Mouse (Mus musculus): Measurements from ENCODE around the gene Osr1. TPM values are rescaled to one million over a fixed set of nuclear protein-coding genes. Genes with fewer than 3 reads are reported as not detected.

Gene Osr1
- polyA plus RNA-seq, 1 experiment from 2014 or later = 7.8 TPM

- 7% methylated on average over 4 of the region's 4 CpGs for WGBS
- no peak for ATAC-seq
- Histone ChIP-seq H3K9me3 (no peaks in the 10 kb centered on the region), H3K36me3 (no peaks in the 10 kb centered on the region), H3K4me2 (replicated peaks) (no peak overlapping the region), H3K27me3 (peaks cover 100% of the 10 kb centered on the region), H3K9ac (replicated peaks) (no peak overlapping the region), H3K4me3 (replicated peaks) (no peak overlapping the region), H3K4me1 (replicated peaks) (peaks cover 32% of the 10 kb centered on the region), H3K27ac (no peak overlapping the region)
These were observed 8.7 kb downstream of the Osr1 start for GRCm38 (mm10) chr12:9578591-9578990.

GRCm38 (mm10) chr12:9579301-9580030 is 9.6 kb downstream of the Osr1 start:
- ATAC-seq = no peak
- Histone ChIP-seq H3K27ac (no peak overlapping the region), H3K4me2 (replicated peaks) (no peak overlapping the region), H3K36me3 (no peaks in the 10 kb centered on the region), H3K9ac (replicated peaks) (no peak overlapping the region), H3K27me3 (peaks cover 100% of the 10 kb centered on the region), H3K9me3 (no peaks in the 10 kb centered on the region), H3K4me1 (replicated peaks) (peaks cover 27% of the 10 kb centered on the region), H3K4me3 (replicated peaks) (no peak overlapping the region)
- under 1% methylated on average over 31 of the region's 31 CpGs for WGBS

DNA sequence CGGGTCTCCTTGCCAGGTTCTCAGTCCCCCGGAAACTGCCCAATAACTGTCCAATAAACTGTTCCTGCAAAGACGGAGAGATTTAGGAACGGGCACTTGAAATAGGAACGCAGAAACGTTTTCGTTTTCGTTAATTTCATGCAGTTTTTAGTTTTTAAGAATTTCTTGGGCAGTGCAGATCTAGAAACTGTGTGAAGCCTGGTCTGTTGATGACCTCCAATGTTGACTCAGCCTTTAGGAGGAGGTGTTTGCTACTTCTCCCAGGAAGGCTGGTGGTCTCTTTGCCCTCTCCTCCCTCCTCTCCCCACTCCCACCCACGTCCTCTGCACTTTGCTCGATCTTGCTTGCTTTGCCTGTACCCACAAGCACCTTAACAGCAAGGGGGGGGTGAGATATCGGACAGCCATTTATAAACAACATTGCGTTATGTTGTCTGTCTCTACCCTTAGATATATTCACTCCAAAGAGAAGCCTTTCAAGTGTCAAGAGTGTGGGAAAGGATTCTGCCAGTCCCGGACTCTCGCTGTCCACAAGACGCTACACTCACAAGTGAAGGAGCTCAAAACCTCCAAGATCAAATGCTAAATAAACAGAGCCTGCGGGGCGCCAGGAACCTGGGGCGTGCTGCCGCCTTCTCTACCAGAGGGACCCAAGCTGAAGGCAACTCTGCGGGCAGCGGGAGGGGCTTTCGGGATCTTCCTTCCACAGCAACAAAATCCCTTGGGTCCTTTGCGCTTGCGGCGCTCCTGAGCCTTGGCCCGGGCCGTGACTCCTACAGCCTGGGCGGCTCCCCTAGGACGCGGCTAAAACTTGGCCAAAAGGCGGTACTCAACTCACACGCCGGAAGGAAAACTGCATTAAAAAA is 10.4 kb downstream of the Osr1 start:
- no peak overlapping the region for H3K27ac ChIP-seq
- no peak overlapping the region for H3K9ac ChIP-seq (replicated peaks)
- ATAC-seq = no peak
- under 1% methylated on average over 32 of the region's 33 CpGs for WGBS
- H3K9me3 ChIP-seq = no peaks in the 10 kb centered on the region
- peaks cover 28% of the 10 kb centered on the region for H3K4me1 ChIP-seq (replicated peaks)
- no peaks in the 10 kb centered on the region for H3K36me3 ChIP-seq
- no peak overlapping the region for H3K4me3 ChIP-seq (replicated peaks)
- peaks cover 93% of the 10 kb centered on the region for H3K27me3 ChIP-seq
- H3K4me2 ChIP-seq (replicated peaks) = peak overlapping the region; percentile 27; the same call in 1 of the 2 replicates

DNA sequence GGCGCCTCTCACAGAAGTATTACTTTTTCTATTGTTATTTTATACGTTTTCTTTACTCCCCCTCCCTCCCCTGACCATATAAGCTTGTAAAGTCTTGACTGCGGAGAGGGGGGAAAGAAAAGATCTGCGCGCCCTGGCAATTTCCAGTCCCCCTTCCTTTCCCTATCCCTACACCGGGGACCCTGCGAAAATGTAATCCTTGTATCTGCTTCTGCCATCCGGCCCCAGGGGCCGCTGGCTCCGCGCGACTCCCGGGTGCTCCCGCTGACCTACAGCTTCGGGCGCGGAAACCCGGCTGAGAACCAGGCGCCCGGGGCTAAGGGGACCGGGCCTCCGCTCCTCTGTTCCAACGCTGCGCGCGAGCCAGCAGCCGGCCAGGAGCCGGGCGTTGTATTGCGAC is 11.1 kb downstream of the Osr1 start:
- Histone ChIP-seq H3K4me3 (replicated peaks) (peak overlapping the region; percentile 22), H3K4me2 (replicated peaks) (peak overlapping the region; percentile 27)
- no peak for ATAC-seq

GRCm38 (mm10) chr12:9581506-9581905 is 11.6 kb downstream of the Osr1 start:
- Histone ChIP-seq H3K9me3 (no peaks in the 10 kb centered on the region), H3K27ac (no peak overlapping the region), H3K9ac (replicated peaks) (no peak overlapping the region), H3K27me3 (peaks cover 81% of the 10 kb centered on the region), H3K4me1 (replicated peaks) (peaks cover 29% of the 10 kb centered on the region), H3K4me2 (replicated peaks) (no peak overlapping the region), H3K4me3 (replicated peaks) (no peak overlapping the region), H3K36me3 (no peaks in the 10 kb centered on the region)
- ATAC-seq = no peak
- under 1% methylated on average over 12 of the region's 12 CpGs for WGBS

More for the DNA sequence above, 11.1 kb downstream of the Osr1 start:
- H3K9me3 ChIP-seq = no peaks in the 10 kb centered on the region
- H3K27ac ChIP-seq = no peak overlapping the region
- H3K36me3 ChIP-seq = no peaks in the 10 kb centered on the region
- WGBS = 2% methylated on average over 30 of the region's 30 CpGs
- peaks cover 86% of the 10 kb centered on the region for H3K27me3 ChIP-seq
- H3K4me1 ChIP-seq (replicated peaks) = peaks cover 29% of the 10 kb centered on the region
- H3K9ac ChIP-seq (replicated peaks) = no peak overlapping the region

- 3% methylated on average over 14 of the region's 14 CpGs for WGBS
- ATAC-seq = no peak
- H3K27ac ChIP-seq = no peak overlapping the region
These were observed 12.5 kb downstream of the Osr1 start for GRCm38 (mm10) chr12:9582248-9582995.

GRCm38 (mm10) chr12:9583380-9583779 is 13.5 kb downstream of the Osr1 start:
- 2% methylated on average over 2 of the region's 2 CpGs for WGBS
- H3K4me2 ChIP-seq (replicated peaks) = no peak overlapping the region

More at GRCm38 (mm10) chr12:9582248-9582995, 12.5 kb downstream of the Osr1 start:
- Histone ChIP-seq H3K9ac (replicated peaks) (no peak overlapping the region), H3K4me3 (replicated peaks) (no peak overlapping the region), H3K9me3 (no peaks in the 10 kb centered on the region), H3K4me1 (replicated peaks) (peaks cover 29% of the 10 kb centered on the region), H3K27me3 (peaks cover 72% of the 10 kb centered on the region), H3K36me3 (no peaks in the 10 kb centered on the region), H3K4me2 (replicated peaks) (no peak overlapping the region)

GRCm38 (mm10) chr12:9584366-9585084 is 14.6 kb downstream of the Osr1 start:
- Histone ChIP-seq H3K27ac (no peak overlapping the region), H3K9me3 (no peaks in the 10 kb centered on the region), H3K4me1 (replicated peaks) (peaks cover 24% of the 10 kb centered on the region), H3K4me2 (replicated peaks) (peak overlapping the region; percentile 61), H3K27me3 (peaks cover 51% of the 10 kb centered on the region), H3K9ac (replicated peaks) (peak overlapping the region; percentile 26; the same call in 1 of the 2 replicates), H3K36me3 (no peaks in the 10 kb centered on the region), H3K4me3 (replicated peaks) (peak overlapping the region; percentile 44)
- 1% methylated on average over 23 of the region's 23 CpGs for WGBS
- peak; percentile 95 for ATAC-seq

More at GRCm38 (mm10) chr12:9583380-9583779, 13.5 kb downstream of the Osr1 start:
- no peak overlapping the region for H3K27ac ChIP-seq
- H3K27me3 ChIP-seq = peaks cover 62% of the 10 kb centered on the region
- ATAC-seq = no peak
- no peak overlapping the region for H3K4me3 ChIP-seq (replicated peaks)
- no peak overlapping the region for H3K9ac ChIP-seq (replicated peaks)
- no peaks in the 10 kb centered on the region for H3K36me3 ChIP-seq
- H3K9me3 ChIP-seq = no peaks in the 10 kb centered on the region
- peaks cover 29% of the 10 kb centered on the region for H3K4me1 ChIP-seq (replicated peaks)

DNA sequence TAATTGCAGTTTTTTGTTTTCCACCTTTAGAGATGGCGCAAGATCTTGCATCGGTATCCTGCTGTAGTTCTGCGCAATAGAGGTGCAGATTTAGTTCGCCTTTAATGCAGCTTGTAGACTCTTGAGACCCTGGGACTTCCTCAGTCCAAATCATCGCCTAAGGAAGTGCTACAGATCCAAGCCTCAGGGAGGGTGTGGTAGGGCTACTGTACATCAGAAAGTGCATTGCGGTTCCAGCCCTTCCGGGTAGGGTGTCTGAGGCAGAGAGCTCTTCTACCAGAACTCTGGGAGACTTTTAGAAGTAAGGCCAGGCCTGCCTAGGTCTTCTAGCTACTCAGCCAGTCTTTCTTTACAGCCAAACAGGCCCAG is 15.2 kb downstream of the Osr1 start:
- H3K27me3 ChIP-seq = peaks cover 45% of the 10 kb centered on the region
- ATAC-seq = peak; percentile 64
- peaks cover 27% of the 10 kb centered on the region for H3K4me1 ChIP-seq (replicated peaks)
- H3K4me2 ChIP-seq (replicated peaks) = peak overlapping the region; percentile 61
- no peaks in the 10 kb centered on the region for H3K9me3 ChIP-seq
- H3K36me3 ChIP-seq = no peaks in the 10 kb centered on the region
- H3K9ac ChIP-seq (replicated peaks) = peak overlapping the region; percentile 26; the same call in 1 of the 2 replicates
- 1% methylated on average over 7 of the region's 7 CpGs for WGBS
- peak overlapping the region; percentile 44 for H3K4me3 ChIP-seq (replicated peaks)
- H3K27ac ChIP-seq = no peak overlapping the region

DNA sequence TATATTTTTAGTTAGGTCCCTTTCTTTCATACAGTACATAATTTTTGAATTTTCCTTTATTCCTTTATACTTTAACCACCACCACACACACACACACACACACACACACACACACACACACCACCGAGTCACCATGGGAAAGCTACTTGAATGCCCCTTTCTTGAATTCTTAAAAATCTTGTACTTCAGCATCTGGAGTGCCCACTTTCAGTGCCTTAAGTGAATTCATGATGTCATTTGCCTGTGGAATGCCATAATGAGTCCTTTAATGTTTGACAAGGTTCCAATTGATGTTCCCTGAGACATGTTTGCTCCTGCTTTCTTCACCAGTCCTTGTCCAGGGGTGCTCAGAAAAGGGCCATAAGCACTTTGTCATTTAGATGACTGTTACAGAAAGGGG is 17.8 kb downstream of the Osr1 start:
- no peaks in the 10 kb centered on the region for H3K36me3 ChIP-seq
- 69% methylated on average over 1 of the region's 1 CpGs for WGBS
- H3K4me1 ChIP-seq (replicated peaks) = peaks cover 12% of the 10 kb centered on the region
- no peaks in the 10 kb centered on the region for H3K9me3 ChIP-seq
- no peak overlapping the region for H3K4me2 ChIP-seq (replicated peaks)
- H3K27ac ChIP-seq = no peak overlapping the region
- no peak for ATAC-seq
- H3K4me3 ChIP-seq (replicated peaks) = no peak overlapping the region
- peaks cover 19% of the 10 kb centered on the region for H3K27me3 ChIP-seq
- no peak overlapping the region for H3K9ac ChIP-seq (replicated peaks)

DNA sequence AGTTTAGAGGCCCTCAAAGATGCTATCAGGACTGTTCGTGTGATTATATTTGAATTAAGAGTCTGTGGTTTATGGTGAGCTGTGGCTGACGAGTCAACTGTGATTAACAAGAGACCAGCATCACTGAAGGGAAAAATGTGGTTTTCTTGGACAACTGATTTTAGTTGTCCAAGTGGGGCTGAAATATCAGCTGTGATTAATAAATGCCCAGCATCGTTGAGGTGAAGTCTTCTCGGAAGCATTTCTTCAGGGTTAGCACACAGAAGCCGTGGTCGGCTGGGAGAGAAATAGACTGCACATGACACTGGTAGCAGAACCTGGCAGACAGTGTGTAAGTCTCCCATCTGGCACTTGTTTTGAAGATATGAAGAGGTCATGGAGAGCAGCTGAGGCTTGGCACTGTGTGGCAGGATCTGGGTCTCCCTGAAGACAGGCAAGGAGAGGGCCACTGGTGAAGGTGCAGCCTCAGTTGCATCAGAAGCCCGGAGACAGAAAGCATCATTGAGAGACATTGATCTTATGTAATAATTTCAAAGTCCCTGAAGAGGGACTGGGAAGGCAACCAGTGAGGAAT is 19.7 kb downstream of the Osr1 start:
- no peaks in the 10 kb centered on the region for H3K36me3 ChIP-seq
- H3K27me3 ChIP-seq = no peaks in the 10 kb centered on the region
- H3K9ac ChIP-seq (replicated peaks) = no peak overlapping the region
- no peaks in the 10 kb centered on the region for H3K9me3 ChIP-seq
- no peak overlapping the region for H3K27ac ChIP-seq
- H3K4me3 ChIP-seq (replicated peaks) = no peak overlapping the region
- no peak for ATAC-seq
- no peak overlapping the region for H3K4me2 ChIP-seq (replicated peaks)
- 76% methylated on average over 7 of the region's 7 CpGs for WGBS
- peaks cover 9% of the 10 kb centered on the region for H3K4me1 ChIP-seq (replicated peaks)

All from midbrain, embryonic 13.5 days (tissue).